Mouse (Mus musculus) kidney, embryonic 16.5 days (tissue): ENCODE results near the gene Stox2. TPM values are rescaled to one million over a fixed set of nuclear protein-coding genes. Genes with fewer than 3 reads are reported as not detected.

Experiments
- ATAC-seq: fragments of 200-750 bp; cut with Nextera tagmentation; 2 replicates; pipeline ENCODE4 v1.8.0; 2017; ENCODE audit warnings: moderate TSS enrichment; ENCODE audit not compliant: low FRiP score, low TSS enrichment
- H3K27ac ChIP-seq: fragments of 300-500 bp; sonication (generic); 2 replicates; pipeline ENCODE4 v1.5.1; 2014; ENCODE audit warnings: low read length
- H3K27me3 ChIP-seq: fragments of 300-500 bp; sonication (generic); 2 replicates; pipeline ENCODE4 v1.6.1; 2014; ENCODE audit warnings: low read length, control low read depth, mixed read lengths; ENCODE audit not compliant: insufficient read depth
- H3K36me3 ChIP-seq: fragments of 300-500 bp; sonication (generic); 2 replicates; pipeline ENCODE4 v1.6.1; 2014; ENCODE audit warnings: low read length, control low read depth, mixed read lengths; ENCODE audit not compliant: insufficient read depth
- H3K4me1 ChIP-seq: fragments of 300-500 bp; sonication (generic); 2 replicates; pipeline ENCODE4 v1.6.1; 2014; ENCODE audit warnings: low read length, control low read depth, mixed read lengths; ENCODE audit not compliant: insufficient read depth
- H3K4me2 ChIP-seq: fragments of 300-500 bp; sonication (generic); replicated peaks from 2 replicates; pipeline ENCODE4 v1.6.1; 2014; ENCODE audit warnings: low read depth, low read length
- H3K4me3 ChIP-seq: fragments of 300-500 bp; sonication (generic); 2 replicates; pipeline ENCODE4 v1.5.1; 2014; ENCODE audit warnings: mild to moderate bottlenecking, low read length
- H3K9ac ChIP-seq: fragments of 300-500 bp; sonication (generic); replicated peaks from 2 replicates; pipeline ENCODE4 v1.6.1; 2014; ENCODE audit warnings: low read length
- H3K9me3 ChIP-seq: fragments of 300-500 bp; sonication (generic); 2 replicates; pipeline ENCODE4 v1.6.1; 2016; ENCODE audit warnings: low read length, control low read depth
- WGBS: fragments of 180-500 bp; shearing (Covaris S2); extraction: QIAGEN DNeasy Blood & Tissue Kit; methylation state at CpG from one replicate; pipeline ENCODE4 v1.1.7; 2014; 5-methylcytosine and 5-hydroxymethylcytosine counted together
- polyA plus RNA-seq: library from polyadenylated mRNA; unstranded; fragments of >200 nt; fragmentation: Nextera tagmentation; extraction: Ambion mirVana; gene quantifications from 2 replicates; pipeline ENCODE4 v1.2.1, GENCODE M21; 2015

Stox2 gene
- polyA plus RNA-seq, 1 experiment from 2014 or later, result 9.4 TPM

DNA sequence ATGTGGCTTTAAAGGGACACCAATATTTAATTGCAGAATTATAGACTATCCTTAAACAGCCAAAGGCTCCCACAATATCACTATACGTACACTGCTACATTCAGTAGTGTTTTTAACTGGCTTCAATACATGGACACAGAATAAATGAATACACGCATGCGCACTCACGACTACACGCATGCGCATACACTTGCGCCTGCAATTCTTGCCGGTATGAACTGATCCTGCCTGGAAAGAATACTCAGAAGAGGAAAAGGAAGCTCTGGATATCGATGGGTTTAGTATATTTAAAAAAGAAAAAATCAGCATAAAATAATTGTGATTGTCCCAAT lies 100.4 kb downstream of the Stox2 start:
- no peaks in the 10 kb centered on the region for H3K27me3 ChIP-seq
- no peak for ATAC-seq
- H3K4me3 ChIP-seq, result no peak overlapping the region
- 89% methylated on average over 9 of the region's 9 CpGs for whole genome bisulfite sequencing
- H3K27ac ChIP-seq, result no peak overlapping the region
- H3K4me2 ChIP-seq, result no peak overlapping the region
- H3K9me3 ChIP-seq, result no peaks in the 10 kb centered on the region
- no peaks in the 10 kb centered on the region for H3K36me3 ChIP-seq
- no peak overlapping the region for H3K9ac ChIP-seq
- peaks cover 21% of the 10 kb centered on the region for H3K4me1 ChIP-seq

DNA sequence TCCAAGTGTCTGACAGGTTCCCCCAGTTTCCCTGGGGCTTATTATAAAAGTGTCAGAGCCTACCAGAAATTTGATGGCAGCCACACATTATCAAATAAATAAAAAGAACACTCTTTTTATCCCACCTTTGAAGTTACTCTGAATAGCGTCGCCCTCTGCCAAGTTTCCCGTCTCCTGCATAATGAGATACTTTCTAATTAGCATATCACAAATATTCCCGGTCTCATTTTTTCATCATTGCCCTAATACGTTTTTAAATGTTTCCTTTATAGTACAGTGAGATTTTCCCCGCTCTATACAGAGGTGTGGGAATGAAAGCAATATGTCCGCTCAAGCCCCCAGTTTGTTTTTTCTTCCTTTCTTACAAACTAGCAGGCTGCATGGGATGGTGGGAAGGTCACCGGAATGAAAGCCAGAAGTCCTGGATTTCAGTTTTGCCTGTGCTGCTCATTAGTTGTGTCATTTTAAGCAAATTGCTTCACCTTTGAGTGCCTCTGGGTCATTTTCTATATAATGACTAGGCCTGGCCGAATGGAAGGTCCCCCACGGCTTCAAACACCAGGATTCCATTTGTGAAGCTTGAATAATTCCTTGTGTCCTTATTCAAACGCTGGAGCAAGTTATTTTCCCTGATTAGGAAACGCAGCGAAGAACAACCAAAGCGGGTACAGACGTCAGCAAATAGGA lies 100.9 kb downstream of the Stox2 start:
- peaks cover 22% of the 10 kb centered on the region for H3K4me1 ChIP-seq
- 55% methylated on average over 15 of the region's 15 CpGs for WGBS
- ATAC-seq, result no peak
- no peaks in the 10 kb centered on the region for H3K9me3 ChIP-seq
- no peak overlapping the region for H3K27ac ChIP-seq
- H3K4me2 ChIP-seq, result no peak overlapping the region
- no peaks in the 10 kb centered on the region for H3K36me3 ChIP-seq
- H3K9ac ChIP-seq, result no peak overlapping the region
- H3K27me3 ChIP-seq, result no peaks in the 10 kb centered on the region
- no peak overlapping the region for H3K4me3 ChIP-seq

GRCm38 (mm10) chr8:47341474-47341873 lies 104.7 kb downstream of the Stox2 start:
- H3K27me3 ChIP-seq, result no peaks in the 10 kb centered on the region
- H3K9ac ChIP-seq, result no peak overlapping the region
- H3K4me2 ChIP-seq, result no peak overlapping the region
- peaks cover 16% of the 10 kb centered on the region; the same call in 1 of the 2 replicates for H3K4me1 ChIP-seq
- no peak overlapping the region for H3K27ac ChIP-seq
- H3K9me3 ChIP-seq, result no peaks in the 10 kb centered on the region
- no peaks in the 10 kb centered on the region for H3K36me3 ChIP-seq
- no peak overlapping the region for H3K4me3 ChIP-seq
- no peak for ATAC-seq
- WGBS, result 54% methylated on average over 11 of the region's 11 CpGs

DNA sequence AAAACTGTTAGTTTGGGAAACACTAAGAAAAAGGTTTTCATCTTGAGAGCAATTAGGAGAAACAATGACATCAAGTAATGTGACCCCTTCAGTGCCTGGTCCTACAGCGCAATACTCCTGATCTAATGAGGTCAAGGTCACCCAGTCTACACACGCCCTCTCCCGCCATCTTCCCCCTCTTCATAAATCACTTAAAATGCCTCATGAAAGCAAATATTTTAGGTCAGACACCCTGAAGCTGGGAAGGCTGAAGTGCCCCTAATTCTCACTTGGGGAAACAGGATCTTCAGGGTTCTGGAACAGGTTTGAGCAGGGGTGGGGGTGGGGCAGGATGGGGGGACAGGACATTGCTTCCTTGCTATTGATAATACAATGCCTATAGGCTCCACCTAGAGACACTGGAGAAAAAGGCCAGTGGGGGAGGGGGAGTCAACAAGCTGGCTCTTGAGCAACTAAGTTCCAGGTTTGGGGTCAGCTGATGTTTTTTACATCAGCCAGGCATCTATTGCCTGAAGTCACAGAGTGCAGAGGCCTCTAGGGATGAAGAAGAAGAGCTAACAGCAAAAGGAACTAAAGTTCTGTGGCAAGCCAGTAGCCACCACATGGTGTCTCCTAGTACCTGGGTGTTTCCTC lies 107.4 kb downstream of the Stox2 start:
- Histone ChIP-seq H3K36me3 (no peaks in the 10 kb centered on the region), H3K4me1 (peaks cover 23% of the 10 kb centered on the region), H3K27me3 (no peaks in the 10 kb centered on the region), H3K9me3 (no peaks in the 10 kb centered on the region), H3K4me3 (no peak overlapping the region), H3K4me2 (no peak overlapping the region), H3K27ac (no peak overlapping the region), H3K9ac (no peak overlapping the region)
- no peak for ATAC-seq
- 25% methylated on average over 3 of the region's 3 CpGs for WGBS

- WGBS, result 94% methylated on average over 12 of the region's 12 CpGs
- no peak for ATAC-seq
- H3K4me1 ChIP-seq, result peaks cover 23% of the 10 kb centered on the region
- no peaks in the 10 kb centered on the region for H3K36me3 ChIP-seq
- H3K9ac ChIP-seq, result no peak overlapping the region
- H3K27ac ChIP-seq, result no peak overlapping the region
- H3K27me3 ChIP-seq, result no peaks in the 10 kb centered on the region
- H3K4me2 ChIP-seq, result no peak overlapping the region
- no peaks in the 10 kb centered on the region for H3K9me3 ChIP-seq
- no peak overlapping the region for H3K4me3 ChIP-seq
Measured at GRCm38 (mm10) chr8:47336433-47336832, 109.7 kb downstream of the Stox2 start.

DNA sequence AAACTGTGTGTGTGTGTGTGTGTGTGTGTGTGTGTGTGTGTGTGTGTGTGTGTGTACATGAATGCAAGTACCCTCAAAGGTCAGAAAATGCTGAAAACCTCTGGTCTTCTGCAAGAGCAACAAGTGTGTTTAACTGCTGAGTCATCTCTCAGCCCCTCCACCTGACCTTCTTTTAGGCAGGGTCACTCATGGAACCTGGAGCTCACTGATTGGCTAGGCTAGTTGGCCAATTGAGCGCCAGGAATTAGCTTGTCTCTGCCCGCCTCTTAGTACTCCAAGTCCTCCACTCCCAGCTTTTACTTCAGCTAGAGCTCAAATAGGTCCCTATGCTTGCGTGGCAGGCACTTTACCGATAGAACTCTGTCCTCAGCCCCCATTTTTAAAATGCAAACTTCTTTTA lies 110.2 kb downstream of the Stox2 start:
- WGBS, result 97% methylated on average over 4 of the region's 4 CpGs
- no peak overlapping the region for H3K4me2 ChIP-seq
- no peak overlapping the region for H3K4me3 ChIP-seq
- H3K9ac ChIP-seq, result no peak overlapping the region
- no peak overlapping the region for H3K27ac ChIP-seq
- H3K27me3 ChIP-seq, result no peaks in the 10 kb centered on the region
- peaks cover 19% of the 10 kb centered on the region for H3K4me1 ChIP-seq
- H3K9me3 ChIP-seq, result no peaks in the 10 kb centered on the region
- H3K36me3 ChIP-seq, result no peaks in the 10 kb centered on the region
- no peak for ATAC-seq

DNA sequence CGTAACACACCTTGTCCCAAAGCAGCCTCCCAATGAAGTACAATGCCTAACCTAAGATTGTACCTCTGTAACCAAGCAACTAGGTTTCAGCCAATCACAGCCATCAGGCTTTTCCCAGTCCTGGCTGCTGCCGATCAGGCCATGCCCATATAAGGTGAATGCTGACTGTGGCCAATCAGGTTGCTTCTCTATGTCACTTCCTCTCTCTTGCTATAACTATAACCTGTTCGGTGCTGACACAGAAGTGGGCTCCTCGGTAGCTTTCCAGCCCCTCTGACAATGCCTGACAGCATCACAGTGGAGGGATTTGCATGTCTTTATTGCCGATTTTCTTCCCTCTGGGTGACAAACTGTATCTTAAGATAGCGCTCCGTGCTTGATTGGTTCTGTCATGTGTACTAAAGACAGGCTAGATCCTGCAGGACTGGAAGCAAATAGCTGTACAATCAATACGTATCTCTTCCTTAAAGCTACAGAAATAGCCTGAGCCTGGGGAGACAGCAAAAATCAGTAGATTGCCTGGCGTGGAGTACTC lies 111.9 kb downstream of the Stox2 start:
- Histone ChIP-seq H3K4me3 (0 out of 2 replicates have a peak overlapping the region, but pooled peaks have one; percentile 19), H3K9me3 (no peaks in the 10 kb centered on the region), H3K36me3 (no peaks in the 10 kb centered on the region), H3K27me3 (no peaks in the 10 kb centered on the region), H3K4me2 (peak overlapping the region; percentile 23; the same call in 1 of the 2 replicates), H3K9ac (no peak overlapping the region), H3K27ac (peak overlapping the region; percentile 65; the same call in 1 of the 2 replicates), H3K4me1 (peaks cover 11% of the 10 kb centered on the region)
- peak; percentile 79; the same call in 1 of the 2 replicates for ATAC-seq
- WGBS, result 70% methylated on average over 9 of the region's 9 CpGs

- Histone ChIP-seq H3K36me3 (no peaks in the 10 kb centered on the region), H3K9ac (no peak overlapping the region), H3K4me2 (no peak overlapping the region), H3K4me1 (peaks cover 7% of the 10 kb centered on the region), H3K9me3 (no peaks in the 10 kb centered on the region), H3K4me3 (no peak overlapping the region), H3K27me3 (no peaks in the 10 kb centered on the region), H3K27ac (no peak overlapping the region)
- ATAC-seq, result no peak
- WGBS, result 80% methylated on average over 1 of the region's 1 CpGs
Measured at GRCm38 (mm10) chr8:47332941-47333340, 113.2 kb downstream of the Stox2 start.

GRCm38 (mm10) chr8:47330982-47331381 lies 115.2 kb downstream of the Stox2 start:
- H3K36me3 ChIP-seq, result no peaks in the 10 kb centered on the region
- no peaks in the 10 kb centered on the region for H3K9me3 ChIP-seq
- H3K4me2 ChIP-seq, result no peak overlapping the region
- 77% methylated on average over 5 of the region's 5 CpGs for WGBS
- peaks cover 11% of the 10 kb centered on the region for H3K4me1 ChIP-seq
- ATAC-seq, result no peak
- no peak overlapping the region for H3K4me3 ChIP-seq
- H3K9ac ChIP-seq, result no peak overlapping the region
- no peak overlapping the region for H3K27ac ChIP-seq
- no peaks in the 10 kb centered on the region for H3K27me3 ChIP-seq

DNA sequence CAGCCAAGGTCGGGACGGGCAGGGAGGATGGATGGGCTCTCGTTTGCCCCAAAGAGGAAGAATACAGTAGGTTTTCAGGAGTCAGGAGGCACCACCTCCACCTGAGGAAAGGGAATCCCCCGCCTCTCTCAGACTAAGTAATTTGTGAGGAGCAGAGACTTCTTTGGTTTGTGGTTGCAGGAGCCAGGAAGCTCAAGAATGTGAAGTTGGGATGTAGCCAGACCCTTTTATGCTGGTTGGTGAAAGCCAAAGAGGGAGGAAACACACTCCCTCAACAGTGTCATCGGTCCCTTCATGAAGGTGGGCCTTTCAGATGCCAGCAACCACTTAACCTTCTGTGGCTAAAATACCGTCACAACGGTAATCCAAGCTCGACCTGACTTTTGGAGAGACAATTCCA lies 119.8 kb downstream of the Stox2 start:
- Histone ChIP-seq H3K36me3 (no peaks in the 10 kb centered on the region), H3K4me3 (no peak overlapping the region), H3K4me2 (no peak overlapping the region), H3K27ac (no peak overlapping the region), H3K4me1 (peaks cover 4% of the 10 kb centered on the region; the same call in 1 of the 2 replicates), H3K9ac (no peak overlapping the region), H3K9me3 (no peaks in the 10 kb centered on the region), H3K27me3 (no peaks in the 10 kb centered on the region)
- WGBS, result 84% methylated on average over 8 of the region's 8 CpGs
- ATAC-seq, result no peak
